Mouse (Mus musculus): ENCODE data around the gene Gnptab.

- TF ChIP-seq E2F4 (IDR thresholded peaks at IDR 0.05; ENCODE audit: insufficient read depth) (no peak), REST (IDR thresholded peaks at IDR 0.05; ENCODE audit: insufficient read depth, insufficient read length) (no peak), USF1 (IDR thresholded peaks at IDR 0.05; ENCODE audit: low read depth) (no peak), MYOG (IDR thresholded peaks at IDR 0.05; ENCODE audit: control insufficient read depth in 1 of 3, insufficient read depth in 1 of 3, insufficient read length in 2 of 3, low read depth in 2 of 3) (peak in 1 of 3 experiments; percentile 50), CEBPB (IDR thresholded peaks at IDR 0.05; ENCODE audit: insufficient read depth, poor library complexity, severe bottlenecking) (no peak), POLR2A (IDR thresholded peaks at IDR 0.05; ENCODE audit: insufficient read length, low read depth) (peak; percentile 69), MAX (IDR thresholded peaks at IDR 0.05; ENCODE audit: low read depth) (no peak), POLR2AphosphoS2 (IDR thresholded peaks at IDR 0.05; ENCODE audit: insufficient read length, low read depth) (no peak), TCF3 (IDR thresholded peaks at IDR 0.05; ENCODE audit: insufficient read length, low read depth) (no peak), TCF12 (IDR thresholded peaks at IDR 0.05; ENCODE audit: insufficient read depth, poor library complexity, severe bottlenecking) (no peak), SRF (IDR thresholded peaks at IDR 0.05; ENCODE audit: control insufficient read depth, insufficient read length, low read depth) (peak; percentile 27)
Observed at GRCm38 (mm10) chr10:88379013-88379885, at the start of gene Gnptab, which contains the start of gene Dram1.

All from myocyte (in vitro differentiated cells).